Mouse (Mus musculus) layer of hippocampus, postnatal 25 days (tissue): ENCODE data around the gene Drg1. TPM values are rescaled to one million over a fixed set of nuclear protein-coding genes. Genes with fewer than 3 reads are reported as not detected.
"Not testable (repeated sequence)": the region's sequence is repeated elsewhere in the genome, so short reads cannot be mapped to it uniquely, and the experiment has no call there.

ENCODE experiments used
- DNase-seq, 2 experiments: peaks; one replicate each; pipeline ENCODE4 v3.0.0; 2022; ENCODE audit warnings: mixed read lengths in 2 of 2, low spot score in 1 of 2; ENCODE audit errors: extremely low spot score in 1 of 2
- total RNA-seq, 2 experiments: library from RNA; stranded (reverse); gene quantifications; 2 replicates each; pipeline ENCODE4 v1.2.3; 2021

The Drg1 gene
- total RNA-seq, 2 experiments from 2014 or later: 99.2 to 104 TPM

- DNase-seq: no peak
Measured at GRCm38 (mm10) chr11:3232248-3232647, 34.0 kb downstream of the Drg1 start.

- no peak for DNase-seq
Measured at GRCm38 (mm10) chr11:3227113-3227512, 39.1 kb downstream of the Drg1 start.

GRCm38 (mm10) chr11:3223105-3223504 is 43.1 kb downstream of the Drg1 start:
- DNase-seq: no peak

GRCm38 (mm10) chr11:3212526-3212925 is 53.7 kb downstream of the Drg1 start:
- no peak for DNase-seq

GRCm38 (mm10) chr11:3206783-3207182 is 59.4 kb downstream of the Drg1 start:
- DNase-seq: no peak

GRCm38 (mm10) chr11:3205207-3205606 is 61.0 kb downstream of the Drg1 start:
- DNase-seq: no peak

GRCm38 (mm10) chr11:3203771-3204170 is 62.4 kb downstream of the Drg1 start:
- DNase-seq: no peak

GRCm38 (mm10) chr11:3202781-3203441 is 63.3 kb downstream of the Drg1 start:
- peak; percentile 20 to 42 for DNase-seq

- peak; percentile 77 to 95 for DNase-seq
Measured at GRCm38 (mm10) chr11:3202231-3202701, 63.9 kb downstream of the Drg1 start, which contains the start of gene Eif4enif1. Gene Eif4enif1, plus strand, starts transcription at chr11:3202392.

- no peak for DNase-seq
Measured at GRCm38 (mm10) chr11:3201326-3202230, 64.6 kb downstream of the Drg1 start.

- DNase-seq: not testable (repeated sequence)
Measured at GRCm38 (mm10) chr11:3200636-3201035, 65.6 kb downstream of the Drg1 start.

- no peak for DNase-seq
Measured at GRCm38 (mm10) chr11:3193363-3193762, 72.9 kb downstream of the Drg1 start, which contains the start of gene Sfi1. Gene Sfi1, minus strand, starts transcription at chr11:3193463.

- not testable (repeated sequence) for DNase-seq
Measured at GRCm38 (mm10) chr11:3182707-3183106, 83.5 kb downstream of the Drg1 start.

GRCm38 (mm10) chr11:3181971-3182370 is 84.2 kb downstream of the Drg1 start:
- DNase-seq: not testable (repeated sequence)

GRCm38 (mm10) chr11:3181250-3181649 is 85.0 kb downstream of the Drg1 start:
- peak; percentile 56 to 62 for DNase-seq

- not testable (repeated sequence) for DNase-seq
Measured at GRCm38 (mm10) chr11:3180510-3181160, 85.6 kb downstream of the Drg1 start.

GRCm38 (mm10) chr11:3179726-3180092 is 86.5 kb downstream of the Drg1 start:
- not testable (repeated sequence) for DNase-seq

- DNase-seq: not testable (repeated sequence)
Measured at GRCm38 (mm10) chr11:3178968-3179725, 87.1 kb downstream of the Drg1 start.

- DNase-seq: peak; percentile 43 to 68
Measured at GRCm38 (mm10) chr11:3173425-3174318, 92.5 kb downstream of the Drg1 start.
